Mouse (Mus musculus): ENCODE data around the gene Cspg5. TPM values are rescaled to one million over a fixed set of nuclear protein-coding genes. Genes with fewer than 3 reads are reported as not detected.

The Cspg5 gene
- polyA plus RNA-seq, 1 experiment from 2014 or later: 0.32 TPM

DNA sequence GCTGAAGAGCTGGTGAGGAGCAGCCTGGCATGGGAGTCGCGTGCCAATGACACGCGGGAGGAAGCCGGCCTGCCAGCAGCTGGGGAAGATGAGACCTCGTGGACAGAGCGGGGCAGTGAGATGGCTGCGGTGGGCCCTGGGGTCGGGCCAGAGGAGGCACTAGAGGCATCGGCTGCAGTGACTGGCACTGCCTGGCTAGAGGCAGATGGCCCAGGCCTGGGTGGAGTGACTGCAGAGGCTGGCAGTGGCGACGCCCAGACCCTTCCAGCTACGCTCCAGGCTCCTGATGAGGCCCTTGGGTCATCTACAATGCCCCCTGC, 2.7 kb downstream of the Cspg5 start:
- no peak for DNase-seq (ENCODE audit: low spot score)
- Histone ChIP-seq H3K9me3 (ENCODE audit: control insufficient read depth, low read length) (no peaks in the 10 kb centered on the region), H3K4me2 (ENCODE audit: low read depth, severe bottlenecking) (peak overlapping the region; percentile 99), H3K4me1 (ENCODE audit: control insufficient read depth, insufficient read depth, low read length) (peaks cover 10% of the 10 kb centered on the region), H3K4me3 (ENCODE audit: low read depth, low read length) (peak overlapping the region; percentile 46), H3K36me3 (ENCODE audit: control insufficient read depth, insufficient read depth, low read length) (no peaks in the 10 kb centered on the region), H3K27ac (replicated peaks; ENCODE audit: low read depth, low read length) (no peak overlapping the region), H3K27me3 (ENCODE audit: control insufficient read depth, insufficient read depth, low read length) (peaks cover 24% of the 10 kb centered on the region), H3K9ac (ENCODE audit: low read length) (no peak overlapping the region)
- 40% methylated on average over 13 of the region's 13 CpGs for WGBS
- peak; percentile 31; the same call in 1 of the 2 replicates for ATAC-seq (ENCODE audit: insufficient number of reproducible peaks, low FRiP score, low TSS enrichment, low read depth)

DNA sequence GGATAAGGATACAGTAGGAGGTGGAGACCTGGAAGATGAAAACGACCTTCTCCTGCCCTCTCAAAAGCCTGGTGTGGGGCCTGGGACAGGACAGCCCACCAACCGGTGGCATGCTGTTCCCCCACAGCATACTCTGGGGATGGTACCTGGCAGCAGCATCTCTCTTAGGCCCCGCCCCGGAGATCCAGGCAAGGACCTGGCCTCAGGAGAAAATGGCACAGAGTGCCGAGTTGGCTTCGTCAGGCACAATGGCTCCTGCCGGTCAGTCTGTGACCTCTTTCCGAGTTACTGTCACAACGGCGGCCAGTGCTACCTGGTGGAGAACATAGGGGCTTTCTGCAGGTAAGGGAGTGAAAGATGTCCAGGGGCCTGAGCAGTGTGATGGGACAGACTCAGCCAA, 3.5 kb downstream of the Cspg5 start:
- Histone ChIP-seq H3K9ac (ENCODE audit: low read length) (no peak overlapping the region), H3K36me3 (ENCODE audit: control insufficient read depth, insufficient read depth, low read length) (no peaks in the 10 kb centered on the region), H3K4me3 (ENCODE audit: low read depth, low read length) (no peak overlapping the region), H3K4me2 (ENCODE audit: low read depth, severe bottlenecking) (no peak overlapping the region), H3K4me1 (ENCODE audit: control insufficient read depth, insufficient read depth, low read length) (peaks cover 10% of the 10 kb centered on the region), H3K9me3 (ENCODE audit: control insufficient read depth, low read length) (no peaks in the 10 kb centered on the region), H3K27me3 (ENCODE audit: control insufficient read depth, insufficient read depth, low read length) (peaks cover 24% of the 10 kb centered on the region), H3K27ac (replicated peaks; ENCODE audit: low read depth, low read length) (no peak overlapping the region)
- DNase-seq (ENCODE audit: low spot score) (no peak), ATAC-seq (ENCODE audit: insufficient number of reproducible peaks, low FRiP score, low TSS enrichment, low read depth) (no peak)
- WGBS: 80% methylated on average over 10 of the region's 10 CpGs

DNA sequence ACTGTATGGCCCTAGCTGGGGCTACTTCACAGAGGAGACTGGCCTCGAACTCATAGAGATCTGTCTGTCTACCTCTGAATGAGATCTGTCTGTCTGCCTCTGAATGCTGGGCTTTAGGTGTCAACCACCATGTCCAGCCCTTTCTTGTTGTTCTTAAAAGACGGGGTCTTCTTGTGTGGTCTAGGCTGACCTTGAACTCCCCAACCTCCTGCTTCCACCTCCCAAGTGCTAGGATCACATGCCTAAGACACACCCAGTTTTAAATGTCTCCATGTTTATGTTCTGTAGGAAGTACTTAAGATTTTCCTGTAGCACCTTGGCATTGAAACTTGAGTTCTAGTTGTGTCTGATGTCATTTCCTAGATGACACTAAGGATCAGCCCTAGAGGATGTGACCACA, 5.3 kb downstream of the Cspg5 start:
- Histone ChIP-seq H3K4me2 (ENCODE audit: low read depth, severe bottlenecking) (no peak overlapping the region), H3K4me3 (ENCODE audit: low read depth, low read length) (no peak overlapping the region), H3K27ac (replicated peaks; ENCODE audit: low read depth, low read length) (no peak overlapping the region), H3K27me3 (ENCODE audit: control insufficient read depth, insufficient read depth, low read length) (peaks cover 24% of the 10 kb centered on the region), H3K36me3 (ENCODE audit: control insufficient read depth, insufficient read depth, low read length) (no peaks in the 10 kb centered on the region), H3K9me3 (ENCODE audit: control insufficient read depth, low read length) (no peaks in the 10 kb centered on the region), H3K9ac (ENCODE audit: low read length) (no peak overlapping the region), H3K4me1 (ENCODE audit: control insufficient read depth, insufficient read depth, low read length) (peaks cover 10% of the 10 kb centered on the region)
- WGBS: 80% methylated on average over 2 of the region's 2 CpGs
- ATAC-seq (ENCODE audit: insufficient number of reproducible peaks, low FRiP score, low TSS enrichment, low read depth) (no peak), DNase-seq (ENCODE audit: low spot score) (no peak)

DNA sequence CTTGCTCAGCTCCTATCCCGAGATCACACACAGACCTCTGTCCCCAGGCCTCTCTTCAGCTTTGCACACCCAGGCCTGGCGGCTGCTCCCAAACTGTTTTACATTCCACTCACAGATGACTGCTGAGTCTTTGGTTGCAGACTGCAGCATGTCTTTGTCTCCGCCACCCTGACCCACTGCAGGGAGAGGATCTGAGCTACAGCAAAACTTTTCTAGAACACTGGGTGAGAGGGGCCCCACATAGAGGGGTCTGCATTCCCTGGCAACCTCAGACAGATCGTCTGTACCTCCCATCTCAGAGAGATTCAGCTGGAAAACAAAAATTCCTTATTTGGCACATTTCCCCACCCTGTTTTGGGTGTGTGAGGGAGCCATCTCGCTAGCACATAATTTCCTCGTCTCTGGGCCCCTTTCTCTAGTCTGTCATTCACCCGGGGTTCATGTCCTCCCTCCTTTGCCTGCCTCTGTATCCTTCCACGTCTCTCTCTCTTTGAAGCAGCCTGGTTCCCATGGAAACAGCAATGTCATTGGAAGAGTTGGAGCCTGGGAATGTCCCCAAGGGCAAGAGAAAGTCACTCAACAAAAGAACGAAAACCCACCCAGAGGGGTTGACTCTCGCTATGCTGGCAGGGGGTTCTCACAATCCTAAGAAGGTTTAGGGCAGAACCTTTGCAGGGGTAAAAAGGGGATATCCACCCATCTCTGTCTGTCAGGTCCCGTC, 6.4 kb downstream of the Cspg5 start:
- H3K36me3 ChIP-seq (ENCODE audit: control insufficient read depth, insufficient read depth, low read length): no peaks in the 10 kb centered on the region
- 0 out of 2 replicates have a peak overlapping the region, but pooled peaks have one; percentile 9 for H3K9ac ChIP-seq (ENCODE audit: low read length)
- ATAC-seq (ENCODE audit: insufficient number of reproducible peaks, low FRiP score, low TSS enrichment, low read depth) (no peak), DNase-seq (ENCODE audit: low spot score) (no peak)
- H3K9me3 ChIP-seq (ENCODE audit: control insufficient read depth, low read length): no peaks in the 10 kb centered on the region
- H3K4me2 ChIP-seq (ENCODE audit: low read depth, severe bottlenecking): no peak overlapping the region
- H3K4me3 ChIP-seq (ENCODE audit: low read depth, low read length): no peak overlapping the region
- no peak overlapping the region for H3K27ac ChIP-seq (replicated peaks; ENCODE audit: low read depth, low read length)
- 28% methylated on average over 11 of the region's 11 CpGs for WGBS
- H3K4me1 ChIP-seq (ENCODE audit: control insufficient read depth, insufficient read depth, low read length): peaks cover 8% of the 10 kb centered on the region
- H3K27me3 ChIP-seq (ENCODE audit: control insufficient read depth, insufficient read depth, low read length): peaks cover 14% of the 10 kb centered on the region

DNA sequence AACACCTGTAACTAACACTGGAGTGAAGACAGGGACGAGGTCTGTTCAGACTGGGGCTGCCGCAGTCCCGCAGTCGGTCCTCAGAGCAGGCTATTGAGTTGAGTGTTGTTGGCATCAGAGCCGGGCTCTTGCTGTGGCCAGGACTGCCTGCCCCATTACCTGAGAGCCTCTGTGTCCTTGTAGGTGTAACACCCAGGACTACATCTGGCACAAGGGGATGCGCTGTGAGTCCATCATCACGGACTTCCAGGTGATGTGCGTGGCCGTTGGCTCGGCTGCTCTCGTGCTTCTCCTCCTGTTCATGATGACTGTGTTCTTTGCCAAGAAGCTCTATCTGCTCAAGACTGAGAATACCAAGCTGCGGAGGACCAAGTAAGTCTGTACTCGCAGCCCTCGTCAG, 7.2 kb downstream of the Cspg5 start:
- Histone ChIP-seq H3K9me3 (ENCODE audit: control insufficient read depth, low read length) (no peaks in the 10 kb centered on the region), H3K9ac (ENCODE audit: low read length) (no peak overlapping the region), H3K4me3 (ENCODE audit: low read depth, low read length) (no peak overlapping the region), H3K4me1 (ENCODE audit: control insufficient read depth, insufficient read depth, low read length) (peaks cover 6% of the 10 kb centered on the region; the same call in 1 of the 2 replicates), H3K27ac (replicated peaks; ENCODE audit: low read depth, low read length) (no peak overlapping the region), H3K27me3 (ENCODE audit: control insufficient read depth, insufficient read depth, low read length) (peaks cover 11% of the 10 kb centered on the region), H3K4me2 (ENCODE audit: low read depth, severe bottlenecking) (no peak overlapping the region), H3K36me3 (ENCODE audit: control insufficient read depth, insufficient read depth, low read length) (no peaks in the 10 kb centered on the region)
- 88% methylated on average over 14 of the region's 14 CpGs for WGBS
- ATAC-seq (ENCODE audit: insufficient number of reproducible peaks, low FRiP score, low TSS enrichment, low read depth) (no peak), DNase-seq (ENCODE audit: low spot score) (no peak)

DNA sequence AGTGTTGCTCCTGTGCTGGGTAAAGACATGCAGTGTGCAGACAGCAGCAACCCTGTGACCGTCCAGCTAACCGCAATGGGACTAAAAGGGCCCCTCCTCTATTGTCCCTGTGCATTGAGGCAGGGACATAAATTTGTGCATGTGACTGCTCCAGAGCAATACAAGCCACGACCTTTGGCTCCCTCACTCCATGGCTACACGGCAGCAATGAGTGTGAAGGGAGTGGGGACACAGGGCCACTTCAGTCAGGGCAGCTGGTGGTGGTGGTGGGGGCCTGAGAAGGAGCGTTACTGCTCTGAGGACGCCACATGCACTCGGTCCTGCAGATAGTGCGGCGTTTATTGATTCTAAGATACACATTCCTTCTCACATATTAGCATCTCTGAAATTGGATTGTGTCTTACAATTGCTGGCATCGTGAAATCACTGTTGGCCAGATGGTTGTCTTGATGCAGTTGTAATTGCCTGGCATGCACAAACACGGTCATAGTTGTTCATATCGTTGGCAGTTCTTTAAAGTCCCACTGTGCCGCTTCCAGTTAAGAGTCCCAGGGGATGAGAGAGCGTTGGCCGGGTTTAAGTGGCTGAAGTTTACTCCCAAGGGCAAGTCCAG, 11.9 kb downstream of the Cspg5 start:
- 76% methylated on average over 15 of the region's 15 CpGs for WGBS
- Histone ChIP-seq H3K36me3 (ENCODE audit: control insufficient read depth, insufficient read depth, low read length) (no peaks in the 10 kb centered on the region), H3K4me1 (ENCODE audit: control insufficient read depth, insufficient read depth, low read length) (no peaks in the 10 kb centered on the region), H3K9ac (ENCODE audit: low read length) (no peak overlapping the region), H3K27me3 (ENCODE audit: control insufficient read depth, insufficient read depth, low read length) (no peaks in the 10 kb centered on the region), H3K4me2 (ENCODE audit: low read depth, severe bottlenecking) (no peak overlapping the region), H3K9me3 (ENCODE audit: control insufficient read depth, low read length) (no peaks in the 10 kb centered on the region), H3K4me3 (ENCODE audit: low read depth, low read length) (no peak overlapping the region), H3K27ac (replicated peaks; ENCODE audit: low read depth, low read length) (no peak overlapping the region)
- ATAC-seq (ENCODE audit: insufficient number of reproducible peaks, low FRiP score, low TSS enrichment, low read depth) (no peak), DNase-seq (ENCODE audit: low spot score) (no peak)

DNA sequence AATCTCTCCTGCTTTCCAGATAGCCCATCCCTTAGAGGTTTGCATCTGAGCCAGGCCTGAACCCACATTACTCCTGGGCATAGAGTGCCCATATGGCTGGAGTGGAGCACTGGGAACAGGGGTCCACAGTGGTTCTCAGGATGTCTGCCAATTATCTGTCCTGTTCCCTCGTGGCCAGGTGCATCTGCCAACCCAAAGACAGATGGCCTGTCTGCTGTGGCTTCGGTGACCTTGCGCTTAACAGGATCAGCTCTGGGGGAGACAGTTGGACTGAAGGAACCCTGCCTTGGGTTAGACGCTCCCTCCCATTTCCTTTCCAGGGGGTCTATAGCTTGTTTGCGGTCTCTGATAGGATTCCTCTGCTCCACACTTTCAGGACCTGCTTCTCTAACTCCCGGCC, 15.1 kb downstream of the Cspg5 start:
- Histone ChIP-seq H3K27ac (replicated peaks; ENCODE audit: low read depth, low read length) (no peak overlapping the region), H3K9me3 (ENCODE audit: control insufficient read depth, low read length) (no peaks in the 10 kb centered on the region), H3K9ac (ENCODE audit: low read length) (no peak overlapping the region), H3K4me2 (ENCODE audit: low read depth, severe bottlenecking) (no peak overlapping the region), H3K36me3 (ENCODE audit: control insufficient read depth, insufficient read depth, low read length) (no peaks in the 10 kb centered on the region), H3K4me1 (ENCODE audit: control insufficient read depth, insufficient read depth, low read length) (no peaks in the 10 kb centered on the region), H3K4me3 (ENCODE audit: low read depth, low read length) (no peak overlapping the region), H3K27me3 (ENCODE audit: control insufficient read depth, insufficient read depth, low read length) (no peaks in the 10 kb centered on the region)
- ATAC-seq (ENCODE audit: insufficient number of reproducible peaks, low FRiP score, low TSS enrichment, low read depth) (no peak), DNase-seq (ENCODE audit: low spot score) (no peak)
- WGBS: 81% methylated on average over 6 of the region's 6 CpGs

DNA sequence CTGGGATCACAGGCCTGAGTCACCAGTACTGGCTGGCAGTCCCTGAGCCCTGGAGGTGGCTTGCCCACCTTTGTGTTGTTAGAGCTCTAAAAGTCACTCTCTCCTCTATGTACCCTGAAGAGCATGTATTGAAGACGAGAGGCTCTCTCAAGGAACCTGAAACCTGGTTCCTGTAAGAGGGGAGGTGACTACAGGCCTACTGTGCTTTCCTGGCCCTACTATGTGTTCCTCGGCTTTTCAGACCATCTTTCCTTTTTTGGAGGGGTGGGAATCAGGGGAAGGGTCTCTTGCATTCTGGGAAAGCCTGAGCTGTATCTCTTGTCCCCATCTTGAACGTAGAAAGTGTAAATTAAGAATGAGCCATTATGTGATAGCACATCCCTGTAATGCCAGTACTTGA, 15.5 kb downstream of the Cspg5 start:
- Histone ChIP-seq H3K27ac (replicated peaks; ENCODE audit: low read depth, low read length) (no peak overlapping the region), H3K4me3 (ENCODE audit: low read depth, low read length) (no peak overlapping the region), H3K4me1 (ENCODE audit: control insufficient read depth, insufficient read depth, low read length) (no peaks in the 10 kb centered on the region), H3K9ac (ENCODE audit: low read length) (no peak overlapping the region), H3K36me3 (ENCODE audit: control insufficient read depth, insufficient read depth, low read length) (no peaks in the 10 kb centered on the region), H3K4me2 (ENCODE audit: low read depth, severe bottlenecking) (no peak overlapping the region), H3K27me3 (ENCODE audit: control insufficient read depth, insufficient read depth, low read length) (no peaks in the 10 kb centered on the region), H3K9me3 (ENCODE audit: control insufficient read depth, low read length) (no peaks in the 10 kb centered on the region)
- WGBS: 82% methylated on average over 3 of the region's 3 CpGs
- DNase-seq (ENCODE audit: low spot score) (no peak), ATAC-seq (ENCODE audit: insufficient number of reproducible peaks, low FRiP score, low TSS enrichment, low read depth) (no peak)

DNA sequence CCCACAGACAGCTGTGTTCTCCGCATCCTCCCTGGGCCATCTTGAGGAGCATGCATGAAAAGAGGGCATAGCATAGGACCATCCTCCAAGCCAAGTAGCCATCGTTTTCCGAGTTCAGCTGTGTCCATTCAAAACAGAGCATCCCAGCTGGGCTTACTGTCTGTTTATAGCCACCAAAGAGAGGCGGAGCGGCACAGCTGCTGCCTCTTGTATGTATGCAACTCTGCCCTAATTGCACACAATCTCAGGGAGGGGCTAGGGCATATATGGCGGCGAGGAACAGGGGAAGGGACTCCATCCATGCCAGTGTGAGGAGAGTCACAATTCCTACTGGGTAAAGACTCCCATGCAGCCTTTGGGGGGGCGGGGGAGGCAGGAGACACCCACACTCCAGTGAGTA, 19.6 kb downstream of the Cspg5 start:
- Histone ChIP-seq H3K9me3 (ENCODE audit: control insufficient read depth, low read length) (no peaks in the 10 kb centered on the region), H3K9ac (ENCODE audit: low read length) (no peak overlapping the region), H3K4me3 (ENCODE audit: low read depth, low read length) (no peak overlapping the region), H3K36me3 (ENCODE audit: control insufficient read depth, insufficient read depth, low read length) (no peaks in the 10 kb centered on the region), H3K4me2 (ENCODE audit: low read depth, severe bottlenecking) (no peak overlapping the region), H3K27me3 (ENCODE audit: control insufficient read depth, insufficient read depth, low read length) (no peaks in the 10 kb centered on the region), H3K4me1 (ENCODE audit: control insufficient read depth, insufficient read depth, low read length) (no peaks in the 10 kb centered on the region), H3K27ac (replicated peaks; ENCODE audit: low read depth, low read length) (no peak overlapping the region)
- 81% methylated on average over 8 of the region's 8 CpGs for WGBS
- no peak for ATAC-seq (ENCODE audit: insufficient number of reproducible peaks, low FRiP score, low TSS enrichment, low read depth)
- DNase-seq (ENCODE audit: low spot score): no peak

Measured in limb, embryonic 11.5 days (tissue).